Mouse (Mus musculus) T-helper 2 cell (primary cell): ENCODE measurements around the gene Gm20388.

ENCODE experiments used
- in situ Hi-C: fragments of 300-600 bp; cut with MboI, MseI; formaldehyde crosslinking; loops from one replicate; pipeline ENCODE4 v1.15.1; 2025; ENCODE audit warnings: high pct_unique_total_duplicates

Gm20388 gene

GRCm38 (mm10) chr8:124083611-124084010, 4173.0 kb downstream of the Gm20388 start:
- in situ Hi-C loops, result no loop called here

- in situ Hi-C loops, result no loop called here
These were observed 4175.0 kb downstream of the Gm20388 start for GRCm38 (mm10) chr8:124085668-124086067.

GRCm38 (mm10) chr8:124088092-124088613, 4177.5 kb downstream of the Gm20388 start:
- in situ Hi-C loops, result no loop called here

- in situ Hi-C loops, result no loop called here
These were observed 4178.4 kb downstream of the Gm20388 start for GRCm38 (mm10) chr8:124089016-124089415.

- in situ Hi-C loops, result no loop called here
These were observed 4179.8 kb downstream of the Gm20388 start for GRCm38 (mm10) chr8:124090473-124090872.

- in situ Hi-C loops, result no loop called here
These were observed 4188.4 kb downstream of the Gm20388 start for GRCm38 (mm10) chr8:124098953-124099622.

GRCm38 (mm10) chr8:124099623-124099965, 4189.0 kb downstream of the Gm20388 start:
- in situ Hi-C loops, result no loop called here

- in situ Hi-C loops, result no loop called here
These were observed 4195.2 kb downstream of the Gm20388 start for GRCm38 (mm10) chr8:124105869-124106268.

- in situ Hi-C loops, result no loop called here
These were observed 4195.9 kb downstream of the Gm20388 start for GRCm38 (mm10) chr8:124106328-124107195.

- in situ Hi-C loops, result no loop called here
These were observed 4202.5 kb downstream of the Gm20388 start for GRCm38 (mm10) chr8:124113108-124113507.

- in situ Hi-C loops, result no loop called here
These were observed 4214.6 kb downstream of the Gm20388 start for GRCm38 (mm10) chr8:124125241-124125640.

- in situ Hi-C loops, result no loop called here
These were observed 4226.6 kb downstream of the Gm20388 start for GRCm38 (mm10) chr8:124137261-124137660.

GRCm38 (mm10) chr8:124140211-124140790, 4229.7 kb downstream of the Gm20388 start:
- in situ Hi-C loops, result no loop called here

GRCm38 (mm10) chr8:124140868-124141431, 4230.3 kb downstream of the Gm20388 start:
- in situ Hi-C loops, result no loop called here

GRCm38 (mm10) chr8:124141681-124142391, 4231.2 kb downstream of the Gm20388 start:
- in situ Hi-C loops, result no loop called here

- in situ Hi-C loops, result no loop called here
These were observed 4232.4 kb downstream of the Gm20388 start for GRCm38 (mm10) chr8:124143003-124143402.

- in situ Hi-C loops, result no loop called here
These were observed 4233.4 kb downstream of the Gm20388 start for GRCm38 (mm10) chr8:124143871-124144618.

- in situ Hi-C loops, result no loop called here
These were observed 4234.0 kb downstream of the Gm20388 start for GRCm38 (mm10) chr8:124144619-124144980.

- in situ Hi-C loops, result no loop called here
These were observed 4235.6 kb downstream of the Gm20388 start for GRCm38 (mm10) chr8:124146286-124146685.

- in situ Hi-C loops, result no loop called here
These were observed 4239.4 kb downstream of the Gm20388 start for GRCm38 (mm10) chr8:124150009-124150408.

- in situ Hi-C loops, result no loop called here
These were observed 4239.9 kb downstream of the Gm20388 start for GRCm38 (mm10) chr8:124150536-124150935.
